Mouse (Mus musculus): ENCODE results near the gene Abcc12.

Abcc12 gene

DNA sequence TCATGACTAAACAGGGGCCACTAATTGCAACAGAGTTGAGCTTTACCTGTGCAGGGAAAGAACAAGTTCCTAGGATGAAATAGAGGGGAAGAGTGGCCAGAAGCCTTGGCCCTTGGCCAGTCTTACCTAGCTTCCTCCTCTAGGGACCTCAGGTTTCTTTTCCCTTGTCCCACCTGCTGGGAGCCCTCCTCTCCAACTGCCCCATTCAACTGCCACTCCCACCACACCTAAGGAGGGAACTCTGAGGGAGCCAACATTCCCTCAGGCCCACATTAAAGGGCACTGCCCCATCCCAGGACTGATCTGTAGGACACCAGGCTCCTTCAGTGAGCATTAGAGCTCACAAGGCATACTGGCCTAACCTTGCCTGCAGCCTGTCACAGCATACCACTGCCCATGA, at the start of gene Abcc12:
Gene Abcc12 (minus strand): TSS at position 229 of the 400 bp plus-strand sequence.
- no peak for DNase-seq (ENCODE audit: low spot score)

- no peak for DNase-seq (ENCODE audit: low spot score)
These were observed 49.7 kb upstream of the Abcc12 start for GRCm38 (mm10) chr8:86630212-86630611.

- DNase-seq (ENCODE audit: low spot score): peak; percentile 45
These were observed 44.4 kb upstream of the Abcc12 start for GRCm38 (mm10) chr8:86624915-86625314.

DNA sequence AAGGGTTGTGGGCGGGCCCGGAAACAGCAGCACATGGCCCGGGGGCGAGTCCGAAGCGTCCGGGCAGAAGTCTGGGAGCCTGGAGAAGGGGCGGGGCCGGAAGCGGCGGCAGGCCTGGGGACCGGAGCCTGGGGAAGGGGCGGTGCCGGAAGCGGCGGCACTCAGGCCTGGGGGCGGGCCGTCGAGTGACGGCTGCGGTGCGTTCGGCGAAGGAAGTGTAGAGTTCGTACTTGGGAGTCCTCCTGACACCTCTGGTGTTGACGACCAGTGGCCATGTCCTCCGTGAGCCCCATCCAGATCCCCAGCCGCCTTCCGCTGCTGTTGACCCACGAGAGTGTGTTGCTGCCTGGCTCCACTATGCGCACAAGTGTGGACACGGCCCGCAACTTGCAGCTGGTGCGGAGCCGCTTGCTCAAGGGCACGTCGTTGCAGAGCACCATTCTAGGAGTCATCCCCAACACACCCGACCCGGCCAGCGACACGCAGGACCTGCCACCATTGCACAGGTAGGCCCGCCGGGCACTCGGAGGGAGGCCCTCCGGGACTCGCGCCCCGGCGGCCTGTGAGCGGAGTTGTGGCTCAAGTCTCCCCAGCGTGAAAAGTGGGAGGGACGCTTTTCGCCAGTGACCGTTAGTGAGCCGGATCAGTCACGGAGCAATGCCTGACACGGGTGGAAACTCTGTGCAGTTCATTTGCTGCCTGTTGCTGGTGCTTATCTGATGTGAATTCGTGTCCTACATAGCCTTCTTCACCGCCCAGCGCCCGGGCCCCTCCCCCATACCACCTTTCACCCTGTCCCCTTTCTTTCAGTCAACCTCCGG, 43.6 kb upstream of the Abcc12 start, which contains the start of gene Lonp2:
Gene Lonp2 (plus strand): TSS at position 133 of the 821 bp plus-strand sequence.
- DNase-seq (ENCODE audit: low spot score): peak; percentile 98

GRCm38 (mm10) chr8:86623551-86623910, 43.0 kb upstream of the Abcc12 start:
- DNase-seq (ENCODE audit: low spot score): no peak

DNA sequence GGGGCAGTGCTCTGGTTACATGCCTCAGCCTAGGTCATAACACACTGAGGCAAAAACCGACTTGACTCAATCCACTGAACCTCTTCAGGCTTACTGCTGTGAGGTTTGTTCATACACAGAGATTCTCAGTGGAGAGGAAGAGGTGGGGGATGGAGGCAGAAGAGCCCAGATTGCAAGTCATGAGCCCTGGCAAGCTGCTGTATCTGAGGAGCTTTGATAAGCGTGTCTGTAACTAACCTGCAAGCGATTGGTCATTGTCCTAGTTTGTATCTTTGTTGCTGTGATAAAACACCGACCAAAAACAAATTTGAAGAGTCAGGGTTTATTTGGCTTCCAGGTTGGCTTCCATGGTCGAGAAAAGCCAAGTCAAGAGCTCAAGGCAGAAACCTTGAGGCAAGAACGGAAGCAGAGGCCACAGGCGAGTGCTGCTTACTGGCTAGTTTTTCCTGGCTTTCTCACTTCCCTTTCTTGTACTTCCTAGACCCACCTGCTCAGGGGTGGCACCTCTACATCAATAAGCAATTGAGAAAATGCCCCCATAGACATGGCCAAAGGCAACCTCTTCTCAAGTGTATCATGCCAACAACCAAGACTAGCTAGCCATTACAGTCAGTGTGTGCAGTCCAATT, 37.4 kb upstream of the Abcc12 start:
- DNase-seq (ENCODE audit: low spot score): no peak

GRCm38 (mm10) chr8:86615095-86615769, 34.7 kb upstream of the Abcc12 start:
- no peak for DNase-seq (ENCODE audit: low spot score)

DNA sequence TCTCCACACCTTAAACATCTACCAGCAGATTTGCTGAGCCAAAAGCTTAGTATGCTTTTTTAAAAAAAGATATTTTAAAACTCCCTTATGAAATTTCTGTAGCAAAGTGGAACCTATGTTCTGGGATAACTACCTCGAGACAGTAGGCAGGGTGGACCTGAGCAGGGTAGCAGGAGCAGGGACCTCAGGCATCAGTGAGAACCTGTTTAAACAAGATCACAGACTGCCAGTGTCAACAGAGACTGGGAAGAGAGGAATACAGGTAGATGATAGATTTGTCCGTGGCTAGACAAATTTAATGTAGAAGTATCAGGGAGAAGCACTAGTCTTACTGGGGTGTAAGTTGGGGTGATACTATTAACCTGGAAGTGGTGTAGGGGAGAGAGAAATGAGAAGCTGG, 33.3 kb upstream of the Abcc12 start:
- DNase-seq (ENCODE audit: low spot score): no peak

- no peak for DNase-seq (ENCODE audit: low spot score)
These were observed 24.2 kb upstream of the Abcc12 start for GRCm38 (mm10) chr8:86604676-86605075.

DNA sequence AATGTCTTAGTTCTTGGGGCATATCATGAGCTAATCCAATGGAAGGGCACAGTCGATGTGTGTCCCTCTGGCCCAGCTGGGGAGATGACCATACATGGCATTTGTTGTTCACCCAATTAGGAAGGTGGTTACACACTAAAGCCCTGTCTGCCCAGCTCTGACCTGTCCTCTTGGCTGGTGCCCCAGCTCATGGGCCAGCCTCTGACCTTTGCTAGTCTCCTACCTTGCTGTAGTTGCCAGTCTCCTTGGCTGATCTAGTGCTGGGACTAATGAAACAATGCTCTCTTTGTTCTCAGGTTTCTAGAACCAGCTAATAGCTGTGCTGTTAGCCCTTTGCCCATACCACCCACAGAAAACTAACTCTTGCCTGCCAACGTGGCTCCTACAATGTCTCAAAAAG, 22.7 kb upstream of the Abcc12 start:
- no peak for DNase-seq (ENCODE audit: low spot score)

- no peak for DNase-seq (ENCODE audit: low spot score)
These were observed 19.8 kb upstream of the Abcc12 start for GRCm38 (mm10) chr8:86600311-86600710.

DNA sequence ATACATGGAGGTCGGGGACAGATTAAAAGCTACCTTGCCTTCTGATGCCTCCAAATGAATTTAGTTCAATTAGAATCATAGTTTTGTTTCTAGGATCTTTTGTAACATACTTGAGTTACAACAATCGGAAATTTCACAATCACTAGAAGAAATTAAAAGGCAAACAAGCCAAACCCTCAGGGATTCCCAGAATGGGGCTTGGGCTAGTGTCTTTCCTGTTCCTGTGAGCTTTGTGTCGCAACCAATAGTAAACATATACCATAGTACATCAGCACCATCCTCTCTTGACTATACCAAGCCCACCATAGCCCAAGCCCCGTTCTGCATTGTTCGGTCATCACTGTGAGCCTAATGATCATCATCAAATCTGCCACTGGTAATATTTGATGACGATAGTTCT, 18.8 kb upstream of the Abcc12 start:
- peak; percentile 51 for DNase-seq (ENCODE audit: low spot score)

DNA sequence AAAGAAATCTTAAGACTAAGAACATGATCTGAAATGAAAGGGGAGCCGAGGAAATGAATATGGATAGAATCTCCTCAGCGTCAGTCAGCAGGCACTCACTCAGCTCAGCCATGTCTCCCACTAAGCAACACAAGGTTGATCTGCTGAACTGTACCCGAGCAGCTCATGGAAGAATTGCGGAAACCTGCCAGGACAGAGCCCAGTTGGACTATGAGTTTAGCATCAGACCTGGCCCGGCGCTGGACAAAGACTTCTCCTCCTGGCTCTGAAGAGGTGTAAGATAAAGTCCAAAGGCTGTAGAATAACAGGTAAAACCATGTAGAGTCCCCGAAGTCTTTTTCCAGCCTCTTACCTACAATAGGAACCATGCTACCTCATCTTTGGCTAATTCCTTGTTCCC, 17.2 kb upstream of the Abcc12 start:
- DNase-seq (ENCODE audit: low spot score): no peak

DNA sequence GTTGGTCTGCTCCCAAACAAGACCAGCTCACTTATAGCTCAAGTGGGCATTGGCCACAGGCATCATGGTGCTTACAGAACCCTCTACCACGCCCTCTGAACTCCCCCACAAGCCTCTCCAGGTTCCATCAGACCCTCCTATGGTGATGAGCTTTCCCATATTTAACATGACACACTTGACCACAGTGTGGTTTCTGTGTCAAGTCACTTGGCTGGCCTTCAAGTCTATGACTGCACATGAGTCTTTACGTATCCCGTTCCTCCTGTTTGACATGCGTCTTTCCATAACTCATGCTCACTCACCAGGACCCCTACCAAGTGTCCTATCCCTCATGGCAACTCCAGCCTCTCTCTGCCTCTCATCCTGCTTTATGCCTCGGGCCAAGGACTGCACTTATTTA, 15.2 kb upstream of the Abcc12 start:
- DNase-seq (ENCODE audit: low spot score): no peak

- no peak for DNase-seq (ENCODE audit: low spot score)
These were observed 13.8 kb upstream of the Abcc12 start for GRCm38 (mm10) chr8:86594159-86594796.

DNA sequence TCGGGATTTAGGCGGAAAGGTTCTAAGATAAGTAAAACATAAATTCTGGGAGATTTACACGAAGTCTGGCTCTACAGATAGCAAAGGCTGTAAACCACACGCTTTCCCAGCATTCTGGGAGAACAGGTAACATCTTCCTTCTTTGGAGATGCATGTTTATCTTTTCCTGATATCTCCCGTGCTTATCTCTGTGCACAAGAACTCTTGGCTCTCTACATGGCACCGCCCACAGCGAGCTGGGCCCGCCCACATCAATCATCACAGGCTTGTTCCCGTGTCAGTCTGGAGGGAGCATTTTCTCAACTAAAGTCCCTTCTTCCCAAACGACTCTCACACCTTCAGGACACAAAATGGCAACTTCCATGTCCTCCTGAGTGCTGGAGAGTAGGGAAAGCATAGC, 12.6 kb upstream of the Abcc12 start:
- no peak for DNase-seq (ENCODE audit: low spot score)

DNA sequence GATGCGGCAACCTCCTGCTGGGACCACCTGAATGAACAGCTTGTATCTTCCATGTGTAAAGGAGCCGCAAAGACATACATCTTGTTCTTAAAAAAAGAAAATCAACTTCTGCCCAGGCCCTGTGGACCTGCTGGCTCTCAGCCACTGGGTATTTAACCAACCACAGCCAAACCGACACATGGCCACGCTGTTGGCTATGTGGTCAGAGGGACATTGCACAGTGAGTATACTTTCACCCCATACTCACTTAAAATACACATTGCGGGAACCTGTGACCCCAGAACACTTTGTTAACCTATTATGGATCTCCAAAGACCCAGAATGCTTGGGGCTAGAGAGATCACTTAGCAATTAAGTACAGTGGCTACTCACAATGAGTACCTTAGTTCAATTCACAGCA, 7.9 kb upstream of the Abcc12 start:
- DNase-seq (ENCODE audit: low spot score): no peak

DNA sequence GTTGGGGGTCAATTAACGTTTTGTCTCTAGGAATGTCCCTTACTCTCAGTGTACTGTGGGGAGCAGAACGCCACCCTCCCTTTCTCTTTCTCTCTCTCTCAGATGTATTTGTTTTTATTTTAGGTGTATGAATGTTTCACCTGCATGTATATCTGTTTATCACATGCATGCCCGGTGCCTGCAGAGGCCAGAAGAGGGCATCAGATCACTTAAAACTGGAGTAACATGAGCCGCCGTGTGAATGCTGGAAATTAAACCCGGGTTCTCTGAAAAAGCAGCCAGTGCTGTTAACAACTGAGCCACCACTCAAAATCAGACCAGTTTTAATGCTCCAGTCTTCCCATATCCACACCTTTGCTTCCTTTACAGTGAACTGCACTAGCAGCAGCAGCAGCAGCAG, 6.2 kb upstream of the Abcc12 start:
- DNase-seq (ENCODE audit: low spot score): no peak

GRCm38 (mm10) chr8:86586058-86586457, 5.6 kb upstream of the Abcc12 start:
- peak; percentile 16 for DNase-seq (ENCODE audit: low spot score)

DNA sequence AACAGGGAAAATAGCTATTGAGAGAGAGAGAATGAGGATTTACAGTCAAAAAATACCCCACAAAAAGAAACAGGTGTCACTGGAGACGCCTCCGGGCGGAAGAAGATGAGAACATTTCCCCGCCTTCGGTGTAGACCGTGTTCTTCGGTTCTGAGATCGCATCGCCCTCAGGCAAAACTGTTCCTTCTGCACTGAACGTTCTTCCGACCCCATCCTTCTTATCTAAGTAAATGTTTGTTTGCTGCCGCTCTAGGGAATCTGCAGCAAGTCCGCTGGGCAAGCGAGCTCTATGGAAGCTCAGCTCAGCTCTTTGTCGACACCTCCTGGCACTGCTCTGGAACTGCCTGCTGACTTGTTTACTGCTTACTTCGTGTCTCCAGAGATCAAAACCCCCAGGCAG, 5.0 kb upstream of the Abcc12 start:
- DNase-seq (ENCODE audit: low spot score): peak; percentile 85

DNA sequence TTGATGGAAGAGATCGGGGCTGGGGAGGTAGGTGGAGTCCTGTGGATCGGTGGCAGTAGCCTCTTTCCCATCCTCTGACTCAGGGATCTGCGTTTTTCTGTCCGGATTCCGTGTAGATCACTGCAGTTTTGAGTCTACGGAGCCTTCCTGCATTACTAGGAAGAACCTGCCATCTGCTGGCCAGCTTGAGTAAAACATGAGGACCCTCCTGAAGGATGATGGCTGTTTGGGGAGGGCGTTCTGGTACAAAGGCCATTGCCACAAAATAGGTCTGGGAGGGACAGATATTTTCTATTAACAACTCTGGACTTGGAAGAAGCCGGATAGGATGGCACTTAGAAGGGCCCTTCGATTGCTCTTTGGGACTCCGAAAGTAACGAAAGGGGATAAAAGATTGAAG, 4.6 kb upstream of the Abcc12 start:
- peak; percentile 86 for DNase-seq (ENCODE audit: low spot score)

- no peak for DNase-seq (ENCODE audit: low spot score)
These were observed 1.4 kb upstream of the Abcc12 start for GRCm38 (mm10) chr8:86581921-86582331.

DNA sequence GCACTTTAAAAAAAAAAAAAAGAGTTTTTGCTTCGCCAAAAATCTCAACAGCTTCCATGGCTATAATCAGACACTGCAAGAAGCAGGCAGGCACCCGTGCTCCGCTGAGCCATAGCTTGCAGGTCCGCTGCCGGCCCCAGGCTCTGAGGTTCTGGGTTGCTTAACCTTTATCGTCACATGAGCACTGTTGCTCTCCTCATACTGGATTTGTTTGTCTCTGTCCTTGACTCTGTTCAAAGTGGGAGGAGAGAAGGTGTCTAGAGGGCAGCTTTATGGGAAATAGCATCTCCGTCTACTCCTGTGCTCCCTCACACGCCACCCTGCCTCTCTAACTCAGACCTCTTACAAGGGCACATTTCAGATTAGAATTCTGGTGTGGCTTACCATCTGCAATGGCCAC, 1.8 kb downstream of the Abcc12 start:
- DNase-seq (ENCODE audit: low spot score): no peak
